Mouse (Mus musculus) heart, postnatal 10 days (tissue): ENCODE measurements at regions not wholly inside any gene's neighbourhood (a gene's known extent, or its start where the extent isn't known, plus 50 kb on each side); places are given as distances from the start of the nearest gene placed in this dataset.
"Not testable (repeated sequence)": the region's sequence is repeated elsewhere in the genome, so short reads cannot be mapped to it uniquely, and the experiment has no call there.

Experiments used
- DNase-seq, 2 experiments: peaks; one replicate each; pipeline ENCODE4 v3.0.0; 2021
- intact Hi-C: fragments of 180-260 bp; cut with DNase I; formaldehyde crosslinking; loops from one replicate; pipeline ENCODE4 v1.15.1; 2025

- intact Hi-C loops = no loop called here
- DNase-seq = no peak
Observed at GRCm38 (mm10) chr15:38406114-38406960, 981.0 kb downstream of the 4930447A16Rik start.

GRCm38 (mm10) chr15:38407476-38407875 lies 982.1 kb downstream of the 4930447A16Rik start:
- intact Hi-C loops = no loop called here
- DNase-seq = no peak

- intact Hi-C loops = no loop called here
- DNase-seq = no peak
Observed at GRCm38 (mm10) chr15:38409168-38409567, 983.8 kb downstream of the 4930447A16Rik start.

GRCm38 (mm10) chr15:38410462-38410861 lies 985.1 kb downstream of the 4930447A16Rik start:
- DNase-seq = no peak
- intact Hi-C loops = no loop called here

DNA sequence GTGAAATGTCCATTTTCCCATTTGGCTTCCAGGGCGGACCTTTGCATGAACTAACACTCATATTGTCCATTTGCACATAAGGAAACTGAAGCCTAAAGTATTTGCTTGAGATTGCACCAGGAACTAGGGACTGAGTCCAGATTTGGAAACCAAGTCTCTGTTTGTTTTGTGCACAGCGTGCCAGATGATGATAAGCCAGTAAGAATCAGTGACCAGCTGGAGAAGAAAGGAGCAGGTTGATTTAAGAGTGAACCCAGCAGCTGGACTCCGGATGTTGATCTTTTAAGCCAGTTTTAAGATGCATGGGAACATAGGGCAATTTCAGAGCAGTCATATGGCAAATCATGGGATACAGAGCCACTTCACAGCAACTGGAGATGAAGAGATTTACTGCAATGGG lies 987.1 kb downstream of the 4930447A16Rik start:
- no peak for DNase-seq
- intact Hi-C loops = no loop called here

GRCm38 (mm10) chr15:38413329-38413728 lies 988.0 kb downstream of the 4930447A16Rik start:
- no peak for DNase-seq
- intact Hi-C loops = no loop called here

- peak; percentile 67 to 77 for DNase-seq
- intact Hi-C loops = no loop called here
Observed at GRCm38 (mm10) chr15:38414318-38415090, 989.1 kb downstream of the 4930447A16Rik start.

DNA sequence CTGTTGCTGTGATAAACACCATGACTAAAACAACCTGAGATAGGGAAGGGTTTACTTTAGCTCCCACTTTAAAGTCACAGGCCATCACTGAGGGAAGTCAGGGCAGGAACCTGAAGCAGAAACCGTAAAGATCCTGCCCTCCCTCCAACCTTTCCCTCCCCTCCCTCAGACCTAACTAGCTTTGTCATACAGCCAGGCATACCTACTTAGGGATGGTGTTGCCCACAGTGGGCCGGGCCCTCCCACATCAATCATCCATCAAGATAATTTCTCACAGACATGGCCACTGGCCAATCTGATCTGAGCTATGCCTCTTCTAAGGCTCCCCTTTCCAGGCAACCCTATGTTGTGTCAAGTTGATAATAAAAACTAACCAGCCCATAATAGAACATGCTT lies 989.7 kb downstream of the 4930447A16Rik start:
- intact Hi-C loops = no loop called here
- DNase-seq = no peak

DNA sequence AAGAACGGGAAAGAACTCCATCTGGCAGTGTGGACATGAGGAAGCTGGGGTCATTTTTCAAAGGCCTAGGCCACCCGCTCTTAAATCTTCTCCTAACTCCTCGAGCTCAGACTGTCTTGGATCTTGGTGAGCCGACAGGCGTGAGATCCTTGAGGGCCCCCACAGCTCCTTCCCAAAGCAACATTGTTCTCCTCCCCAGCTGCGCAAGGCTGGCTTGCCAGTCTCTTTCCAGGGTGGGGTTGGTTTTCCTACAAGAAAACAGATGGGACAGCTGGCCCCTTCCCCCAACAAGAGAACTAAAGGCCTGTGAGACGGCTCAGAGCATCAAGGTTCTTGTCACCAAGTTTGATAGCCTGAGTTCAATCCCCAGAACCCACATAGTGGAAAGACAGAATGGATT lies 994.3 kb downstream of the 4930447A16Rik start:
- intact Hi-C loops = loop anchor here (5.0 kb wide), 1 partner anchor 32 kb away; no protein-coding TSS in a partner anchor
- DNase-seq = peak; percentile 72 to 73

DNA sequence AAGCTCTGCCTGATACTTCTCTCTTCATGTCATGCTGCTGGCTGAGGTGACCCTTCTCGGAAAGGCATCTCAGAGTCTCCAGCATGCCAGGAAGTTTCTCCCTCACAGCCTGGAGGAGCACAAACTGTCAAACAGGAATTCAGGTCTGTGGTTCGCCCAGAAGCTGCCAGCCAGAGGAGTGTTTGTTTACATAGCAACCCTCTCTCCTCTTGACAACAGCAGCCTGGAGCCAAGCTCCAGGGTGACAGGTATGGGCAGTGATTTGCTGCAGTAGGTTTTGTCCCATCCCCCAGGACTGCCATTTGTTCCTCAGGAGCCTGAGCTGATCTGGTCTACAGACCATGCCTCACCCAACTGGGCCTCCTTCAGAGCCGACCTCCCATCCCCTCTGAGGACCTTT lies 995.4 kb downstream of the 4930447A16Rik start:
- intact Hi-C loops = loop anchor here (5.0 kb wide), 1 partner anchor 33 kb away; no protein-coding TSS in a partner anchor
- DNase-seq = peak; percentile 66 to 73

GRCm38 (mm10) chr15:38422741-38423140 lies 997.4 kb downstream of the 4930447A16Rik start:
- peak in 1 of 2 experiments; percentile 34 for DNase-seq
- intact Hi-C loops = loop anchor here (5.0 kb wide), 1 partner anchor 35 kb away; no protein-coding TSS in a partner anchor

DNA sequence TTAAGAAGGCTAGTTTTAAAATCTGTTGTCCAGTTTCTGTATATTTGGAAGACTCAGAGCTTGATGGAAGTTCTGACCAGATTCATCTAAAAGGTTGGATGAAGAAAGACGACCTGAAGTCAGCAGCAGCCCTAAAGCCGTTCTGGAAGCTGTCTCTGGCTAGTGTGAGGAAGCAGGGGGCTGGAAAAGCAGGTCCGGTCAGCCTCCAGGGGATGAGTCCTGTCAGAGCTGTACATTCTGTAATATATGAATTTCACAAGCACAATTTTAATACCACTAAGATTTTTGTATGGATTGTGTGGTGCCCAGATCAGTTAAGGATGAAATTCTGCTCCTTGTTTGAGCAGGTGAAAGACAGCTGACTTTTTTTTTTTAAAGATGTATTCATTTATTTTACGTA lies 1000.2 kb downstream of the 4930447A16Rik start:
- DNase-seq = no peak
- intact Hi-C loops = no loop called here

GRCm38 (mm10) chr15:38427966-38428365 lies 1002.6 kb downstream of the 4930447A16Rik start:
- intact Hi-C loops = no loop called here
- DNase-seq = no peak

GRCm38 (mm10) chr15:38431668-38432067 lies 1006.3 kb downstream of the 4930447A16Rik start:
- DNase-seq = peak; percentile 89 to 91
- intact Hi-C loops = loop anchor here (2.0 to 5.0 kb wide), 2 partner anchors 41 to 135 kb away; no protein-coding TSS in a partner anchor

- DNase-seq = no peak
- intact Hi-C loops = loop anchor here (2.0 to 5.0 kb wide), 2 partner anchors 39 to 137 kb away; no protein-coding TSS in a partner anchor
Observed at GRCm38 (mm10) chr15:38433386-38433785, 1008.0 kb downstream of the 4930447A16Rik start.

GRCm38 (mm10) chr15:38434239-38434638 lies 1008.9 kb downstream of the 4930447A16Rik start:
- intact Hi-C loops = loop anchor here (5.0 kb wide), 1 partner anchor 38 kb away; no protein-coding TSS in a partner anchor
- DNase-seq = not testable (repeated sequence)
